Mouse (Mus musculus): Measurements from ENCODE around the gene Lonp1.

The Lonp1 gene

DNA sequence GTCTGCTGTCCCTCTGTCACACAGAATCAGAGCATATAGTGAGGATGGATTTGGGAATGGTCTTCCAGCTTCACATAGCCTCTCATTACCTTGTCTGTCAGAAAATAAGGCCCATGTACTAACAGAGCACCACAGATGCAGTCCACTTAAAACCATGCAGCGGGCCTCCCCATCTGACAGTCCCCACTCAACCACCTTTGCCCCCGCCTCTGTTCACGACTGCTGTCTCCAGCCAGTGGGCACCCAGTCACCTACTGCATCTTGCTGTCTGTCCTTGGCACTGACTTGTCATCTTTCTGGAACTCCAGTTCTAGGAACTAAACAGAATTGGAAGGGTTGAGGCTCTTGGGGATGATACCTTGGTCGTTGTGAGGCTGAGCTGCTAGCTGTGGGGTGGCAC is 37.8 kb downstream of the Lonp1 start:
- in situ Hi-C loops (cut with MboI): no loop called here

DNA sequence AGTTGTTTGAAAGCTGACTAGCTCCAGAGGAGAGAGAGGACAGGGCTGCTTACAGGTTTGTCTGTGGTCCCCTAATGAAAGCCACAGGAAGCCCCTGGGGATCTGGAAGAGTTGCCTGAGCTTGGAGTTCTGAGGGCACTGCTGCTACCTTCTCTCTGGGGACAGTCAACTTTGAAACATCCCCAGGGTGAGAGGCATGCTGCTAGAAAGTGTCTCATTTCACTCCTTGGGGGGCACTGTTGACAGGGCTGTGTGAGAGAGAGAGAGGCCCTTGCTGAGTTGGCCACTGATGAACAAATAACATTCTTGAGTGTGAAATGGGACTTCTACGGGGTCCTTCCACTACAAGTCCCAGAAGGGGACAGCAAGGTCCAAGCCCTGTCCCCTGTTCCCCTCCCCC is 38.9 kb downstream of the Lonp1 start:
- in situ Hi-C loops (cut with MboI): no loop called here

GRCm38 (mm10) chr17:56585171-56585821 is 41.4 kb downstream of the Lonp1 start:
- in situ Hi-C loops (cut with MboI): no loop called here

DNA sequence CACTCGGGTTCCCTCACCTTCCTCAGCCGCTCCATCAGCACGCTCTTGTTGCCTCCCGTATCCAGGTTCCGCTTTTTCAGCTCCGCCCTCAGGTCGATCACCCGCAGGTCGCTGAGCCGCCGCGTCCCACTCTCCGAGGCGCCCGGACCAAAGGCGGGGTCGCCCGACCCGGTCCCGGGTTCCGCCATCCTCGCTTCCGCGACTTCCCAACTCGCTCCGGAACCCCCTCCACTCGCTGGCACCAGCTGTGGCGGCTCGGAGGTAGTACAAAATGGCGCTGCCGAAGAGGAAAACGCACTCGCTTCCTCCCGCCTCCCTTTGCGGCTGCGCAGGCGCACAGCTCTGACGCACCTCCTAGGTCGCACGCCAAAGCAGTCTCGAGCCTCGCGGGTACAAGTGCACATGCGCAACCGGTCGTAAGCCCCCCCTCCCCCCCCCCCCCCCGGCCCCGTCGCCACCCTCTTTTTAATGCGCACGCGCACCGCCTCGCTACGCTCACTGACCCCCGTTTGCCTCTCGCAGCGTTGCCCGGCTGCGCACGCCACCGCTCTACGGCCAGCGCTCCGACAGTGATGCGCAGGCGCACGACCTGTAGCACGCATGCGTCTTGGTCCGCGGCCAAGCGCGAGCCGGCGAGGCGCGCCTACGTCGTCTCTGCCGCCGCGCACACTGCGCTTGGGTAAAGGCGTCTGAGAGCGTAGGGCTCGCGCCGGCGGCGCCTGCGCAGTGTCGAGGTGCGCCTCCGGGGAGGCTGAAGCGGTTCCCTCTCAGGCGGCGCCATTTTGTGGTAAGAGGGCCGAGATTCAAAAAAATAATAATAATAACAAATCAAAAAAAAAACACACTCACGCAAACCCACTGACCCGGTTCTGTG is 42.2 kb downstream of the Lonp1 start, which contains the start of the genes Safb2 and Safb:
Gene Safb2, minus strand, starts transcription at position 329 of the 874 bp plus-strand sequence.
Gene Safb, plus strand, starts transcription at position 569 of the 874 bp plus-strand sequence.
- in situ Hi-C loops (cut with MboI): no loop called here

DNA sequence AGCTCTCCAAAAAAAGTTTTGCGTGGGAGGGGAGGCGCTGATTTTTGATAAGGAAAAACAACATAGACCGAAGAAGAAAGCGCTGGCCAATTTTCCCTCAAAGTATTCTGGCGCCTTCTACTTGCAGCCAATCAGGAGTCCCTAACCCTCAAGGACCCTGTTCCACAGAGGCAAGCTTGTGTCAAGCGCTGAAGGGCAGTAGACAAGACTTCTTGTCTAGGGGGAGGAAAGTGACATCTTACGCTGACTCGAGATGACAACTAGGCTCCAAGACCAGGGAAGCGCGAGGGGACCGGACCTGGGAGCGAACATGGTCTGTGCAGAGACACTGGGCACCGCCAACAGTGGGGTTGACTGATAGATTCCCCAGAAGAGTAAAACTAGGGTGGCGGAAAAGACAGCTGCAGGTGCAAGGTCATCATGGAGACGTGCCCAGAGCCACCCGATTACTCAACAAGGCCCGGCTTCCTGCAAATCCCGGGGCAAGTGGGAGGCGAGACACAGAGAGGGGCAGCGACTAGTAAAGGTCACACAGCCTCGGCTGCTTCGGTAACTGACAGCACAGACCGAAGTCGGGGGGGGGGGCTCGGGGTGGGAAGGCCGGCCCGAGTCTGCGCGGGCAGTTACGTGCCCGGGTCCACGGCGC is 43.0 kb downstream of the Lonp1 start:
- in situ Hi-C loops (cut with MboI): no loop called here

DNA sequence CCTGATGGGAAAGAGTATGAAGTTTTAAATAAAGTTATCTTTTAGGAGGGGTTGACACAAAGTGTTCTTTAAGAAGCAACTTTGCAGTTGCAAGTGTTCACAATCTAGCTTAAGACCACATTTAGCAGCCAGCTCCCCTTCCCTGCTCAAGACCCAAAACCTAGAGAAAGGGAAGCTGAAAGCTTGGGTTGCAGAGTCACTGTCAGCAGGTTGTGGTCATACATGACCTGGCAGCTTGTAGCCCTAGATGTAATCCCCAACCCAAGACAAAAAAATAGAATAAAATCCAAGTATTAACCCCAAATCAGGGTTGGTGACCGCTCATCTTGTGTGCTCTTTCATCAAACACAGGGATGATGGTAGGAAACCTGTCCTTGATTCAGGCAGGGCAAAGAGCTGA is 43.6 kb downstream of the Lonp1 start:
- in situ Hi-C loops (cut with MboI): no loop called here

- in situ Hi-C loops (cut with MboI): no loop called here
Measured at GRCm38 (mm10) chr17:56572939-56573338, 53.7 kb downstream of the Lonp1 start.

GRCm38 (mm10) chr17:56572154-56572553 is 54.5 kb downstream of the Lonp1 start:
- in situ Hi-C loops (cut with MboI): no loop called here

GRCm38 (mm10) chr17:56570287-56570686 is 56.4 kb downstream of the Lonp1 start:
- in situ Hi-C loops (cut with MboI): no loop called here

GRCm38 (mm10) chr17:56567370-56567769 is 59.3 kb downstream of the Lonp1 start:
- in situ Hi-C loops (cut with MboI): no loop called here

DNA sequence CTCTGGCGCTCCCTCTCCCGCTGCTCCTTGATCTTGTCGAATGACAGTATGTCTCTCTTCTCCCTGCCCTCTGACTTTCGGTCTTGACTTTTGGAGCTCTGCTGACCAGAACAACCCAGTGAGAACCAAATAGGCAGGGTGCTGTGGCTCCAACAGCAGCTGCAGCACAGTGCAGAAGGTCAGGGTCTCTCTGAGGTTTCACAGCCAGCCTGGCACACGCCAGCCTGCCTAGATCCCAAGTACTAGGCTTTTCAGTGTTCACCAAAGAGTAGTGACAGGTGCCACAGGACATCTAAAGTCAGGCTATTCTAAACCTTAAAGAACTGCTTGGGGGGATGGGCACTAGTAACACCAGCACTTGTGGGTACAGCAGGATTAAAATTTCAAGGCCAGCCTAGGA is 59.8 kb downstream of the Lonp1 start:
- in situ Hi-C loops (cut with MboI): no loop called here

- in situ Hi-C loops (cut with MboI): no loop called here
Measured at GRCm38 (mm10) chr17:56566293-56566692, 60.4 kb downstream of the Lonp1 start.

Measured in mature B cell (primary cell).